Mouse (Mus musculus): ENCODE results near the gene B3gntl1. TPM values are rescaled to one million over a fixed set of nuclear protein-coding genes. Genes with fewer than 3 reads are reported as not detected.

B3gntl1 gene
- polyA plus RNA-seq, 1 experiment from 2014 or later = 6.4 TPM

Other genes starting within 250 kb of the B3gntl1 start
- 2.3 and 3.1 TPM in 2 replicates for gene Fn3k, start 238.2 kb downstream of the B3gntl1 start, polyA plus RNA-seq (2016; fragmentation: Nextera tagmentation; extraction: Ambion mirVana)
- gene Tbcd, start 221.2 kb downstream of the B3gntl1 start, polyA plus RNA-seq (2016; fragmentation: Nextera tagmentation; extraction: Ambion mirVana) = 63.1 and 65.3 TPM in 2 replicates
- gene Zfp750, start 153.8 kb downstream of the B3gntl1 start, polyA plus RNA-seq (2016; fragmentation: Nextera tagmentation; extraction: Ambion mirVana) = 0.63 and 0.82 TPM in 2 replicates
- 16.5 and 17.8 TPM in 2 replicates for gene Metrnl, start 28.4 kb upstream of the B3gntl1 start, polyA plus RNA-seq (2016; fragmentation: Nextera tagmentation; extraction: Ambion mirVana)
- not detected in 2 replicates for gene Ptchd3, start 157.1 kb upstream of the B3gntl1 start, polyA plus RNA-seq (2016; fragmentation: Nextera tagmentation; extraction: Ambion mirVana)